Mouse (Mus musculus): ENCODE measurements at regions not wholly inside any gene's neighbourhood (a gene's known extent, or its start where the extent isn't known, plus 50 kb on each side); places are given as distances from the start of the nearest gene placed in this dataset.
"Not testable (repeated sequence)": the region's sequence is repeated elsewhere in the genome, so short reads cannot be mapped to it uniquely, and the experiment has no call there.

DNA sequence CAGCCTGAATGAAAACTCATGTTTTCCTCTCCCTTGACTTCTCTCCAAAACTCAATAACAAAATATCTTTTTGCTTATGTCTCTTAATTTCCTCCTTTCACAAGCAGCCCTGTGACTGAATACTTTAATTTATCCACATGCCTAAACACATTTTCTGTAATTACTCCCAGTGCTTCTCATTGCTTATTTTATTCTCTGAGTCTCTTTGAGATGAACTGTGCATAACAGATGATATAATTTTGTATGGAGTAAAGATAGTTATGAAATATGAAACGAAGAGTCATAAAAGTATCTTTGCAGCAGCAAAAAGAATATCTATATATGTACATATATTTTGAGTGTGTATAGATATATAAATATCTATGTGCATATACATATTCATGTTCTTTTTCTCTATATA, 187.5 kb upstream of the Tac1 start:
- Histone ChIP-seq H3K27me3 (replicated peaks) (no peaks in the 10 kb centered on the region), H3K9ac (no peak overlapping the region), H3K4me3 (no peak overlapping the region), H3K4me2 (no peak overlapping the region), H3K9me3 (no peaks in the 10 kb centered on the region), H3K4me1 (no peaks in the 10 kb centered on the region), H3K36me3 (replicated peaks) (no peaks in the 10 kb centered on the region), H3K27ac (no peak overlapping the region)
- WGBS: 83% methylated on average over 1 of the region's 1 CpGs
- ATAC-seq (replicated peaks): no peak

DNA sequence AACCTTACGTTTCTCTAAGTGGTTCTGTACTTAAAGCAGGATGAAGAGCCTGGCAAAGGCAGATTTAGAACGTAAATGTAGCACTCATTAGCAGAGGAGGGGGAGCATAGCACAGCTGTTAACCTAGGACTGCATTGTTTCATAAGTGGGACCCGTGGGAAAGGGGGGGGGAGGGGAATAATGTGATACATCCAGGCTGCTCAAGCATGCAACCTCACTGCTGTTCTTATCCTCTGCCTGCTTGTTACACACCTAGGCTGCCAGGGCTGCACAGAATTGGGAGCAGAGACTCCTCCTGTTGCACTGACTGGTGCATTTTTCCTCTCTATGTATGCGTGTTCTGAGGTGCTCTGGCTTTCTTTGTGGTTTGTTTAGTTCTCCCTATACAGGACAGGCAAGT, 180.1 kb upstream of the Tac1 start:
- H3K27ac ChIP-seq: no peak overlapping the region
- no peaks in the 10 kb centered on the region for H3K9me3 ChIP-seq
- no peaks in the 10 kb centered on the region for H3K36me3 ChIP-seq (replicated peaks)
- H3K27me3 ChIP-seq (replicated peaks): no peaks in the 10 kb centered on the region
- H3K4me2 ChIP-seq: no peak overlapping the region
- H3K4me3 ChIP-seq: no peak overlapping the region
- peak; percentile 72 for ATAC-seq (replicated peaks)
- 44% methylated on average over 4 of the region's 4 CpGs for WGBS
- no peak overlapping the region for H3K9ac ChIP-seq
- H3K4me1 ChIP-seq: no peaks in the 10 kb centered on the region

DNA sequence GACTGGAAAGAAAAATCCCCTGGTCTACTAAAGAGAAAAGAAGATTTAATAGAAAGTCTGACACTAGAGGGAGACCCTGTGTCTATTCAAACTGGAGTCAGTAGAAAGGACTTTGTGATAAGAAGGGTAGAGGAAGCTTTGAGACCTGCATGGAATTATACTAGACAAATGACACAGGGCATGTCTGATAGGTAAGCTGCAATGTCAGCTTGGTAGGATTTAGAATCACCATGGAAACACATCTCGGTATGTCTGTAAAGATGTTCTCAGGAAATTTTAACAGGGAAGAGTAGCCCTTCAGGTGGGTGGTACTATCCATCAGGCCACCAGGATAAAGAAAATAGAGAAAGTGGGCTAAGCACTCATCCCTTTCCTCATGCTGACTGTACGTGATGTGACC, 178.8 kb upstream of the Tac1 start:
- Histone ChIP-seq H3K9me3 (no peaks in the 10 kb centered on the region), H3K4me2 (no peak overlapping the region), H3K4me3 (no peak overlapping the region), H3K9ac (no peak overlapping the region), H3K4me1 (no peaks in the 10 kb centered on the region), H3K27me3 (replicated peaks) (no peaks in the 10 kb centered on the region), H3K27ac (no peak overlapping the region), H3K36me3 (replicated peaks) (no peaks in the 10 kb centered on the region)
- peak; percentile 55; the same call in 1 of the 2 replicates for ATAC-seq (replicated peaks)
- 67% methylated on average over 2 of the region's 2 CpGs for WGBS

DNA sequence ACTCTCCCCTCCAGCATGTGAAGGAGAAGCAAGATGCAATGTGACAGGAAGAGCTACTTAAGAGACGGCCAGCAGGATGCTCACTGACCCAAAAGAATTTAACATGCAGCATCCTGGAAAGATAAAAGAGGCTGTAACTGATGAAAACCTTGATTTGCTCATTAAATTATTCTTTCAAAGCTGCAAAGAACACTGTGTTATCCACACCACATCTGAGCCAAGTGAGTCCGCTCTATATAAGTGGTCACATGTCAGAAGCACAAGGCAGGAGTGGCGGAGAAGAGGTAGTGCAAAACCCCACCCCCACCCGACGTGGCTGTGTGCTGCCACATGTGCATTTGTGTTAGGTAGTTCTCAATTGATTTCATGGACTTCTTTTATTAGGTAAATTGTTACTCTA, 176.0 kb upstream of the Tac1 start:
- ATAC-seq (replicated peaks): peak; percentile 70; the same call in 1 of the 2 replicates
- 62% methylated on average over 5 of the region's 5 CpGs for WGBS
- no peaks in the 10 kb centered on the region for H3K27me3 ChIP-seq (replicated peaks)
- no peak overlapping the region for H3K27ac ChIP-seq
- no peak overlapping the region for H3K4me3 ChIP-seq
- no peaks in the 10 kb centered on the region for H3K4me1 ChIP-seq
- H3K9me3 ChIP-seq: no peaks in the 10 kb centered on the region
- no peak overlapping the region for H3K9ac ChIP-seq
- no peak overlapping the region for H3K4me2 ChIP-seq
- H3K36me3 ChIP-seq (replicated peaks): no peaks in the 10 kb centered on the region

DNA sequence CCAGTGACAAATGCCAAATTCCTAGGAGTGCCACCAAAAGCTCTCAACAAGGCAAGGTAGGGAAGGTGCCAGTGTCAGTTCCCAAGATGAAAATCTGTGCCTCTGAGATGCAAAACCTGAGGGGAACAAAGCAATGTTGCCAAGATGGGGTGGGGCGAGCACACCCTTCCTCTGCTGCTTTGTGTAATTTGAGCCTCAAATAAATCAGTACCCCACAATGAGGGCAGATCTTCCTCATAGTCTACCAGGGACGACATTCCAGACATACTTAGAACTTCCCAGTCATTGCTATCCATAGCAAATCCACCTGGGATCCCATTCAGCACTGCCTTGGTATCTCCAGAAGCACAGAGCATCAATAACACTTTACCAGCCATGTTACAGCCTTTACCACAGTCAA, 129.9 kb upstream of the Tac1 start:
- no peak overlapping the region for H3K27ac ChIP-seq
- WGBS: 50% methylated on average over 2 of the region's 2 CpGs
- H3K9me3 ChIP-seq: no peaks in the 10 kb centered on the region
- H3K4me2 ChIP-seq: no peak overlapping the region
- H3K27me3 ChIP-seq (replicated peaks): no peaks in the 10 kb centered on the region
- no peaks in the 10 kb centered on the region for H3K36me3 ChIP-seq (replicated peaks)
- ATAC-seq (replicated peaks): no peak
- no peak overlapping the region for H3K9ac ChIP-seq
- no peaks in the 10 kb centered on the region for H3K4me1 ChIP-seq
- H3K4me3 ChIP-seq: no peak overlapping the region

DNA sequence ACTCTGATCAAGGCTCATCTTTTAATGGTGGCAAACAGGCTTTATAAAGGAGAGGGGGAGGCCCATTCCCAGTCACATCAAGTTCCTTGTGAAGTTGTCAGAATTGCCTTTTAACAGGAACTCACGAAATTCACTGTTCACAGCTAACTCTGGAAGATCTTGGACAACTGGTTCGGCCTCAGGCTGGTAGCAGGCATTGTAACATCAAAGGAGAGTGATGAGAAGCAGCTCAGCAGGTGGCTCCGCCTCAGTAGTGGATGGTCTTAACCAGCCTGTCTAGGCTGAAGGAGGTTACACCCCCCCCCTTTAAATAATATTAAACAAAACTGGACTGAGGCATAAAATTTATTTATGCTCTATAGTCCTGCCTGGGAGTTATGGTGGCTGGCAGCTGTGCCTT, 113.0 kb upstream of the Tac1 start:
- no peak for ATAC-seq (replicated peaks)
- Histone ChIP-seq H3K4me2 (no peak overlapping the region), H3K27ac (no peak overlapping the region), H3K4me3 (no peak overlapping the region), H3K36me3 (replicated peaks) (no peaks in the 10 kb centered on the region), H3K9ac (no peak overlapping the region), H3K9me3 (no peaks in the 10 kb centered on the region), H3K4me1 (no peaks in the 10 kb centered on the region), H3K27me3 (replicated peaks) (no peaks in the 10 kb centered on the region)
- WGBS: 47% methylated on average over 3 of the region's 3 CpGs

DNA sequence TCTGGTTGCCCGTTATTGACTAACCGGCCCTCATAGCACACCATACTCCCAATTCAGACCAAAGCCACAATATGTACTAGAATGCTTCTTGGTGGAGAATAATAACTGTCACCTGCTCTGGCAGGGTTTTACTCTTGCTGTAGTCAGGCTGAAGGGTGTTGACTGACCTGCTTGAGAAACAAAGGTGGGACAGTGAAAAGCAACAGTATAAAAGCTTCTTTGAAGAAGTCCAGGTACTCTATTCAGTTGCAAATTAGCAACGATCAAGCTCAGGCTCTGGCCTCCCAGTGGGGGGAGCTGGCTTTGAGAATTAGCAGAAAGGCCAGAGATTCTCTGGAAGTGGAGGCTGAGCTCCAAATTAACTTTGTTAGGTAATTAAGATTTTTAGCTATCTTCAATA, 112.4 kb upstream of the Tac1 start:
- not testable (repeated sequence) for H3K4me2 ChIP-seq; H3K36me3 ChIP-seq (replicated peaks); H3K9ac ChIP-seq; H3K4me1 ChIP-seq; H3K4me3 ChIP-seq; ATAC-seq (replicated peaks); H3K9me3 ChIP-seq; H3K27ac ChIP-seq; H3K27me3 ChIP-seq (replicated peaks)
- WGBS: 61% methylated on average over 3 of the region's 3 CpGs

DNA sequence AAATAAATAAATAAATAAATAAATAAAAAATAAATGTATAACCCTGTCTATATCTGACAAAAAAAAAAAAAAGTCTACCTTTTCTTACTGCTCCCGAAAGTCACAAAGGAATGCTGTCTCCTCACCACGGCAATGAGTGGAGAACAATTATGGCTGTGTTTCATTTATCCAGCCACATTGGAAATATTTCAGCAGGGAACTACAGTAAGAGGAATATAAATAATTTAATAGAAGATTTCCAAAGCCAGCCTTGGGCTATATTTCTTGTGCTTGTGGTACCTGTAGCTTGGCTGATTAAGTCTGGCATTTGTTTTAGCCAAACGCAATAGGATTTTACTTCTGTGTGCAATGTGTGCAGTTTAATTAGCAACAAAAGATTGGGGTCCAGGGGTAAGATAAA, 98.8 kb upstream of the Tac1 start:
- peak; percentile 60; the same call in 1 of the 2 replicates for ATAC-seq (replicated peaks)
- Histone ChIP-seq H3K4me1 (no peaks in the 10 kb centered on the region), H3K4me2 (no peak overlapping the region), H3K4me3 (no peak overlapping the region), H3K36me3 (replicated peaks) (no peaks in the 10 kb centered on the region), H3K9ac (no peak overlapping the region), H3K27me3 (replicated peaks) (no peaks in the 10 kb centered on the region), H3K27ac (no peak overlapping the region), H3K9me3 (no peaks in the 10 kb centered on the region)
- 67% methylated on average over 3 of the region's 3 CpGs for WGBS

DNA sequence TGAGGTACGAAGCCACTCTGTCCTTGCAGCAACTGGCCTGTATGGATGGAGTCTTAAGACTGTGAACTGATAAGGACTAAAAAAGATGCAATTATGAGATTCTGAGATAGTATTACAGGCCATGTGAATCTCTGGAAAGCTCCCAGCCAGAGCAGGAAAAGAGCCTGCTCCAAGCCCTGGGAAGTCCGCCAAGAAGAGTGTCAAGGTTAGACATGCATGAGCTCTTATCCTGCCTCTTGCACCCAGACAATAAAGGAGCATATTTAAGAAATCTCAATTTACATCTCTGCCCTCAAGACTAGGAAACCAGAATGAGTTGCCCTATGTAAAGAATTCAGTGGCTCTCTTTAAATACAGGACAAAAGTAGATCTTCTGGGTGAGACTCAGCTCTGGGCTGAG, 90.8 kb upstream of the Tac1 start:
- no peak overlapping the region for H3K27ac ChIP-seq
- H3K27me3 ChIP-seq (replicated peaks): no peaks in the 10 kb centered on the region
- H3K4me2 ChIP-seq: no peak overlapping the region
- H3K4me3 ChIP-seq: no peak overlapping the region
- ATAC-seq (replicated peaks): no peak
- H3K4me1 ChIP-seq: no peaks in the 10 kb centered on the region
- no peak overlapping the region for H3K9ac ChIP-seq
- WGBS: 79% methylated on average over 2 of the region's 2 CpGs
- H3K36me3 ChIP-seq (replicated peaks): no peaks in the 10 kb centered on the region
- H3K9me3 ChIP-seq: no peaks in the 10 kb centered on the region

DNA sequence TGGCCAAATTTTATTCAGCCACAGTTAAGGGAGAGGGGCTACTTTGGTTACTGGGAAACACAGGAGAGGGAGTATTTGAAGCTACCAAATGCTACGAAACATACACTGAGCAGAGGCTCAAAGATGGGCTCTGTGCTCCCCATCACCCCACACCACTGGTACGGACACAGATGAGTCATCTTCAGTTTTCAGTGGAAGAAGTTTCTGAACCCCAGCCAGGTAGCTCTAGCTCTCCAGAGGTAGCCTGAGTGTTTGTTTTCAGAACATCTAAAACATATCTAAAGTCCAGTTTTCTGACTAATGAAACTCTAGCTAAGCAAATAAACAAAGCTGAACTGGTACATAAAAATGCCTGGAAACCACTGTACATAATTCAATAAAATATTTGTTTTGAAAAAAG, 90.3 kb upstream of the Tac1 start:
- no peak overlapping the region for H3K4me3 ChIP-seq
- no peaks in the 10 kb centered on the region for H3K9me3 ChIP-seq
- 81% methylated on average over 2 of the region's 2 CpGs for WGBS
- H3K4me2 ChIP-seq: no peak overlapping the region
- H3K27me3 ChIP-seq (replicated peaks): no peaks in the 10 kb centered on the region
- H3K27ac ChIP-seq: no peak overlapping the region
- no peaks in the 10 kb centered on the region for H3K4me1 ChIP-seq
- H3K36me3 ChIP-seq (replicated peaks): no peaks in the 10 kb centered on the region
- ATAC-seq (replicated peaks): no peak
- H3K9ac ChIP-seq: no peak overlapping the region

DNA sequence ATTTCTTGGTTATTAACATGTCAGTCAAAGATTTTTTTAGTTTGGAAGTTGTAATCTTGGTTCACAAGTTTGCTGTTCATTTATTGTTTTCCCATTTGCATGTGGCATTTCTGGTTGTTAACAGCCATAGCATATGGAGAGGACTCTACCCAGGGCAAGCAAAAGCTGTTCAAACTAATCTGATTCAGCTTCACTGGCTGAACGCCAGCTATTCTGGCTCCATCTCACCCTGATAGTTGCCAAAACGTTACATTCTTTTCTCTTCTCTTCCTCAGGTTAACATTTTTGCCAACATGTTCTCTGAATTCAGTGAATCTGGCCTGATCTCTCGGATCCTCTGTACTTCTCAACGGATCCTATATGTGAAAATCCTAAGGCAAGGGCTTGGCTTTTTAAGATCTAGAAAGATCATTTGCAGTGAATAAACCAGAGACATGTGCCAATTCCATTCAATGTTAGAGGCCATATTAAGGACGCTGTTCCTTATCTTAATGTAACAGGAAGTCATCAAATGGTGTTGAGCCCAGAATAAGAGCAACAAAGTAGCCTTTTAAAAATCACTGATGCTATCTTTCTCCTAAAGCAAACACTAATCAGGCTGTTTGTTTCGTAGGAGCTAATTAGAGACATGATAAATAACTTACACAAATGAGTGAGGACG, 82.2 kb upstream of the Tac1 start:
- 70% methylated on average over 7 of the region's 7 CpGs for WGBS
- H3K9me3 ChIP-seq: no peaks in the 10 kb centered on the region
- no peaks in the 10 kb centered on the region for H3K36me3 ChIP-seq (replicated peaks)
- H3K4me1 ChIP-seq: no peaks in the 10 kb centered on the region
- ATAC-seq (replicated peaks): no peak
- no peak overlapping the region for H3K4me3 ChIP-seq
- no peak overlapping the region for H3K27ac ChIP-seq
- no peak overlapping the region for H3K4me2 ChIP-seq
- no peaks in the 10 kb centered on the region for H3K27me3 ChIP-seq (replicated peaks)
- H3K9ac ChIP-seq: no peak overlapping the region

DNA sequence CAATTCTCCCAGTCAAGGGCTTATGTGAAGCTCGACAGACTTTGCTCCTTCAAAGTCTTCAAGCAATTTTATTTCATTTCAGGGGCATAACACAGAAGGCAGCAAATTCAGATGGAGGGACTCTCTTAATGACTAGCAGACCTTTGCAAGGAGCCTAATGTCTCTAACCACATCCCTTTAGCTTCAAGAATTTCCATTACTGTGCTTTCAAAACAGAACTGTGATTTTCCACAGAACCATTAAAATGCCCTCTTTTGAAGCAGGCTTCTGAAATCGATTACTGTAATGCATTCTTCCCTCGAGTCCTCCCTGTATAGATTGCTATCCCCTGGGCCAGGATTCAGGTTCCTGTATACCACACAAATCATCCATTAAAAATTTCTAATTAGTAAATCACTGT, 80.9 kb upstream of the Tac1 start:
- ATAC-seq (replicated peaks): 0 out of 2 replicates have a peak, but pooled peaks have one; percentile 39
- Histone ChIP-seq H3K27ac (no peak overlapping the region), H3K9me3 (no peaks in the 10 kb centered on the region), H3K4me2 (no peak overlapping the region), H3K4me3 (no peak overlapping the region), H3K27me3 (replicated peaks) (no peaks in the 10 kb centered on the region), H3K36me3 (replicated peaks) (no peaks in the 10 kb centered on the region), H3K9ac (no peak overlapping the region), H3K4me1 (no peaks in the 10 kb centered on the region)
- WGBS: 59% methylated on average over 3 of the region's 3 CpGs

DNA sequence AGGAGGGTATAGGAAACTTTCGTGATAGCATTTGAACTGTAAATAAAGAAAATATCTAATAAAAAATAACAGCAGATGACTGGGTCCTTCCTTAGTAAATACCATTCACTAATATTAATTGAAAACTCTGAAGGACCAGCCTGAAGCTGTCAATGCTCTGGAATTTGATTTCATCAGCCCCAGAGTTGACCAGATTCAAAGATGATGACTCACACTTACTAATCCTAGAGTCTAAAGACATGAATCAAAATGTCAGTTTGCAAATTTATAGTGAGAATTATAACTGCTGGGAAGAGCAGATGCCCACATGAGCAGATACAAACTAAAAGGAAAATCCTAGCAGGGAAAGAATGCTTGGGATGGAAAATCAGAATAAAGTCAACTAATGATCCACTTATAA, 77.8 kb upstream of the Tac1 start:
- Histone ChIP-seq H3K36me3 (replicated peaks) (no peaks in the 10 kb centered on the region), H3K27me3 (replicated peaks) (no peaks in the 10 kb centered on the region), H3K9me3 (no peaks in the 10 kb centered on the region), H3K4me2 (no peak overlapping the region), H3K4me3 (no peak overlapping the region), H3K9ac (no peak overlapping the region), H3K4me1 (no peaks in the 10 kb centered on the region), H3K27ac (no peak overlapping the region)
- ATAC-seq (replicated peaks): no peak
- 94% methylated on average over 1 of the region's 1 CpGs for WGBS

All from midbrain, embryonic 15.5 days (tissue).